Mouse (Mus musculus): ENCODE data around the gene Exoc4.

Exoc4 gene

DNA sequence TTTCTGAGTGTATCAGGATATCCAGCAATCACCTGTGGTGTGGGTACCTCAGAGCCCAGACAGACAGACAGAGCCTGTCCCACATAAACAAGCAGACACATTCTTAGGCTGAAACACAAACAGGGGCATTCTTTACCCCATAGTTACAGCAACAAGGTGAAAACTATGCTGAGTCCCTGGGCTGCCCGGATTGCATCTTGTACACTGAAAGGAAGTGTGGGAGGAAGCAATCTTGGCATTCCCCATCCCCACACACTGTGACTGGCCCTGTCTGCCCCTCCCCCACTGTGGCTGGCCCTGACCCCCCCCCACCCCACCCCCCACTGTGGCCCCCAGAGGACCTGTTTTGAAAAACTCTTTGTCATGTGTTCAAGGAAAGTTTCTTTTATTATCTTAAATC, 623.3 kb downstream of the Exoc4 start:
- no peak for DNase-seq

DNA sequence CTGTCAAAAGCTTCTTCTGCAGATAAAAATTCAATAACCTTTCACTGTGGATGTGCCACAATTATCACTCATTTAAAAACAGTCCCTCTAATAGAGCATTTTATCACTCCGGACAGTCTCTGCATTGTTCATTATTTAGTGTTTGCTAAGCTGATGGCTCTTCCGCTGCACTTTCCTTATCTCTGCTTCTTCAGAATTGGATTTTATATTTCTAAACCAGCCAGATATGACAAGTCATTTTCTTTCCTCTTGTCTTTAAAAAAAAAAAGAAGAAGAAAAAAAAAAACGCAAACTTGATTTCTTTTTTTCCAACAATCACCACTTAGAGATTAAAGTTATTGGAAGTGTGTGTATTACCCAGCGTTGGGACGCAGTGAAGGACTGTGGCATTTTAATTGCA, 624.1 kb downstream of the Exoc4 start:
- no peak for DNase-seq

GRCm38 (mm10) chr6:33874291-33875014, 625.6 kb downstream of the Exoc4 start:
- peak; percentile 59 to 71 for DNase-seq

- DNase-seq, result no peak
Measured at GRCm38 (mm10) chr6:33884141-33884683, 635.3 kb downstream of the Exoc4 start.

DNA sequence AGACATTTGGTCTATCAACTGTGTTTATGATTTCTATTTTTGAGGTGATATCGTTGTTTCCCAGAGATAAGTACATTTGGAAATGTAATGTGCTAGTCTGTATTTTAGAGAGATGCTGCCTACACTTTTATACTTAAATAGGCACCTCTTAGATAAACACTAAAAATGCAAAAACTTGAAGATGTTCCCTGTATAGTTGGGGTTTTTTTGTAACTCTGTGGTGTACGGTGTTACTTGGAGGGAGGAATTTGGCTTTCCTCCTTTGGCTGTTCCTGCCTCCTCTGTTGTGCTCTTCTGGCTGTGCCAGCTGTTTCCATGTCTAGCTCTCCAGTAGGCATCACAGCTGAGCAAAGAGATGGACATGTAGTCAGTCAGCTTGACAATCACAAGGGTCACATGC, 638.1 kb downstream of the Exoc4 start:
- no peak for DNase-seq

DNA sequence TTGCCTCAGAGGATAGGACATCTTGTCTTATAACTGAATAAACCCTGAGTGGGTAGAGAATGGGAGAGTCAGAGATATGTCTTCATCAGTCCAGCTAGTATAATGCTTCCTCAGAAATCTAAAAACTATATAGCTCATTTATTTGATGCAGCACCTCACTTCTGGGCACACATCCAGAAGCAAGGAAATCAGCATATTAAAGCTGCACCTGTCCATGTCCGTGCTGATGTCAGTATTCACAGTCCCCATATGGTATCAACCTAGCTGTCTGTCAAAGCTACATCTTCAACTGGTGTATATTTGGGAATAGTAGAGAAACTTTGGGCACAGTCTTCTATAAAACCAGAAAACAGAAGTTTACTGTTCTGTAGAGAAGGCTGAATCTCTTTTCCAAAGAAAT, 642.0 kb downstream of the Exoc4 start:
- peak; percentile 20 to 25 for DNase-seq

- DNase-seq, result no peak
Measured at GRCm38 (mm10) chr6:33892142-33892541, 643.3 kb downstream of the Exoc4 start.

DNA sequence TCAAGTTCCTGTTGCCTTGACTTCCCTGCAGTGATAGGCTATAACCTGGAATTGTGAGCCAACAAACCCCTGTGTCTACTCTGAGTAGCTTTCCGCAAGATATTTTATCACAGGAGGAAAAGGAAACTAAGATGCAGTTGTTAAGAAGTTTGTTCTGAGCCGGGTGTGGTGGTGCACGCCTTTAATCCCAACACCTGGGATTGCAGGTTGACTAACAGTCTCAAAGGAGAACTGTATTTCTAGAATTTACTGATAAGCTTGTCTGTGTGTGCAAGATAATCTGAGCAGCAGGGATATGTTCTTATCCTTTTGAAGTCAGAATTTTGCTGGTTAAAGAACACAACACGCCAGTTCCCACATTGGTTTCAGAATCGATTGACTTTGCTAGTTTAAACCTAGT, 651.1 kb downstream of the Exoc4 start:
- no peak for DNase-seq

DNA sequence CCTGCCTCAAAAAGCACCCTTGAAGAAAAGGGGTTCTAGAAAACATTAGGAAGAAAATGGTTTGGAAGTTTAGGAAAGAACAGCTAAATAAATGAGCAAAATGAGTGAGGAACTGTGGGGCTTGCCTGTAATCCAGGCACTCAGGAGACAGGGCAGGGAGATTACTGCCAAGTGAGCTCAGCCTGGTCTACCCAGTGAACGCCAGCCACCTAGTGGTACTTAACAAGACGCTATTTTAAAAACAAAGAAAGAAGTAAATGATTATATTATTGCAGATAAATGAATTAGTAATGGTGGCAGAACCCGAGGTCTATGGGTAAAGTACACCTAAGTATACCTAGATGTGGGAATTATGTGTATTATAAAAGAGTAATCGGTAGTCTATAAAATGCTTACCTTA, 651.7 kb downstream of the Exoc4 start:
- DNase-seq, result no peak

GRCm38 (mm10) chr6:33905099-33905498, 656.2 kb downstream of the Exoc4 start:
- no peak for DNase-seq

DNA sequence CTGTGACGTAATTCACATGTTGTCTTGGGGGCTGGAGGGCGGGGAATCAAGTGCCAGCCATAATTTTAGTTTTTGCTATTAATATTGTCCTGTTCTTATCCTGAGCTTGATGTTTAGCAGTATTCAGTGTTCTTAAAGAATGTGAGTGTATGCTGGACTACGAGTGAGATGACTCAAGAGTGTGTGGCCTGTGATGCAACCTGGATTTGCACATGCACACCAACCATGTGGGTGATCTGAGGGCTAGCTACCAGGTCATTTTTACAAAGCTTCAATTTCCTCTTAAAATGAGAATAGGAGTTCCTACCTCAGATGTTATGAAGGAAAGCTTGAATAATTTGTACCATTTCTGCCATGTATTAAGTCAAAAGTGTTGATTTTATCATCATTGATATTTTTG, 661.8 kb downstream of the Exoc4 start:
- DNase-seq, result no peak

GRCm38 (mm10) chr6:33913072-33913471, 664.2 kb downstream of the Exoc4 start:
- DNase-seq, result no peak

- DNase-seq, result no peak
Measured at GRCm38 (mm10) chr6:33913486-33913885, 664.6 kb downstream of the Exoc4 start.

GRCm38 (mm10) chr6:33913964-33914363, 665.1 kb downstream of the Exoc4 start:
- DNase-seq, result no peak

DNA sequence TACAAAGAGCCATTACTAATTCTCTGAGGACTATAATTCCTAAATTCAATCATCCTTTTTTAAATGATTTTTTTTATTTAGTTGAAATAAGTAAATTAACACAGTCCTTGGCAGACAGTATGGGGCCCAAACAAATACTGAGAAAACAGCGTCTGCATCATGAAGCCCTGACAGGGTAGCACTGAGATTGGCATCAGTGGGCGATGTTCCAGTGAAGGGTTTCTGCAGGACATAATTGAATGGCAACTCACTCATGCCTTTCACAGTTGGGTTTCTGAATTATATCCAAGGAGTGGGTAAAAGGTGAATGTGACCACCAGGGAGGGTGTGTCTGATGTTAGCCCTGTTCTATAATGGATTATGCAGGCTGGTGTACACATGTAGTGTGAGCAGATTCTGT, 674.7 kb downstream of the Exoc4 start:
- DNase-seq, result no peak

DNA sequence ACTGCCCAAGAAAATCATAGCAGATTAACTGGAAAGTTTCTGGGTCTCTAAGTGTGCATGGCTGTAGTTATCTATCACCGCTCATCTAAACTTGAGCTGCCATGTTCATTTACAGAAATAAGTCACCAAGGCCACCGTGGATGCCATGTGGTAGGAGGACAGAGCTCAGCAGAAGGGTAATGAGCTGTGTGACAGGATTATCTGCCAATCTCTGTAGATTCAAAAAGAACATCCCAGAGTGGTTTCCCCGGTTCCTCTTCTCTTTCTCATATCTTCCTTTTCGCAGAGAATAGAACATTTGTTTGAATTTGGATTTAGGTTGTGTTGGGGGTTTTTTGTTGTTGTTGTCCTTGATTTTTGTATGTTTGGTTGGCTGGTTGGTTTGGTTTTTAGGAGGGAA, 676.0 kb downstream of the Exoc4 start:
- no peak for DNase-seq

- DNase-seq, result peak; percentile 89
Measured at GRCm38 (mm10) chr6:33929342-33930086, 680.6 kb downstream of the Exoc4 start.

DNA sequence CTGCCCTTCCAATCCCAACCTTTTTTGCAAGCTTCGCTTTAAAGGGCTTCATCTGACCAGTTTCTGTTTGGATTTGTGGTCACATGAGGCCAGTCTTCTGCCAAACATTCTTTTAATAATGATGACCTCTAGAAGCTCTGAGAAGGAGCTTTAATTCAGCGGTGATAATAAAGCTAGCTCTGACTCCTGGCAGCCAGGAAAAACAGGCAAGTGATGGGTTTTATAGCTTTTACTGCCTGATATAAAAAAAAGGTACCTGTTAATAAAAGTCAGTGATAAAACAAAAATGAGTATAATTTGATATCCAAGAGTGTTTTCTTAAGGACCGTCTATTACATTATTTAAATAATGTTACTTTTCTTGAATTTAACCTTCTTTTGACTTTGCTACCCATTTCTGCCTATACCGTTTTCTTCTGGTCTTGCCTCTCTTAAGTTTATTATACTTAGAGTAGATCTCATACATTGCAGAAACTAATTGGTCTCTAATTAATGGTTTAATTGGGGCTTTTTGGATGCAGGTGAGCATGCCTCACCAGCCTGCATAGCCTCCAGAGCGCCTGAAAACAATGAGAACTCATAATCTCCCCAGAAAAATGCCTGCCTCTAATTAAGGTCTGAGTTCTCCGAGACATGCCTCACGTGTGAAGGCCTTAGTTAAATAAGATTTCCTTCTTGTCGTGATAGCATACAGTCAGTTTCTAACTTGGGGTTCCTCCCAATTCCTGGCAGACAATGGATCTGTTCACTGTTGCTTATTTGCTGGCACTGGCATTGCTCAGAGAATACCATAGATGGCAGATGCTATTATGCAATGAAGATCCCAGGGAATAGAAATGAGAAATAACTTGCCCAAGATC, 681.4 kb downstream of the Exoc4 start:
- DNase-seq, result no peak

GRCm38 (mm10) chr6:33937906-33938305, 689.0 kb downstream of the Exoc4 start:
- DNase-seq, result no peak

- DNase-seq, result no peak
Measured at GRCm38 (mm10) chr6:33939169-33939568, 690.3 kb downstream of the Exoc4 start.

GRCm38 (mm10) chr6:33946911-33947489, 698.1 kb downstream of the Exoc4 start:
- DNase-seq, result no peak

- no peak for DNase-seq
Measured at GRCm38 (mm10) chr6:33950113-33950512, 701.2 kb downstream of the Exoc4 start.

DNA sequence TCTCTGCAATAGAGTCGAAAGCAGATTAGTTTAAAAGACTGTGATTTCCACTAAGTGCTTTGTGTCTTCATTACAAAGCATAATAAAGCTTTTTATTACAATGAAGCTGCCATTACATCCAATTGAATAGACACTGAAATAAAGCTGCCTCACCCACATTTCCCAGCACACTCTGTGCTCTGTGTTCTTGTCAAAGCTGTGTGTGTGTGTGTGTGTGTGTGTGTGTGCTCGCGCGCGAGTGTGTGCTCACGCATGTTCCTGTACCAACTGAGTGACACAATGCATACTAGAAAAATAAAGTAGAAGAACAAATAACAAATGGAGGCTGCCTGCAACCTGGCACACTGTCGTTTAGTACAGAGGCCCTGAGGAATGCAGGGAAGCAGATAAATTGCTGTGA, 706.6 kb downstream of the Exoc4 start:
- no peak for DNase-seq
